ENCODE assay signal across 12 mouse cellular contexts in the genomic region with DNA sequence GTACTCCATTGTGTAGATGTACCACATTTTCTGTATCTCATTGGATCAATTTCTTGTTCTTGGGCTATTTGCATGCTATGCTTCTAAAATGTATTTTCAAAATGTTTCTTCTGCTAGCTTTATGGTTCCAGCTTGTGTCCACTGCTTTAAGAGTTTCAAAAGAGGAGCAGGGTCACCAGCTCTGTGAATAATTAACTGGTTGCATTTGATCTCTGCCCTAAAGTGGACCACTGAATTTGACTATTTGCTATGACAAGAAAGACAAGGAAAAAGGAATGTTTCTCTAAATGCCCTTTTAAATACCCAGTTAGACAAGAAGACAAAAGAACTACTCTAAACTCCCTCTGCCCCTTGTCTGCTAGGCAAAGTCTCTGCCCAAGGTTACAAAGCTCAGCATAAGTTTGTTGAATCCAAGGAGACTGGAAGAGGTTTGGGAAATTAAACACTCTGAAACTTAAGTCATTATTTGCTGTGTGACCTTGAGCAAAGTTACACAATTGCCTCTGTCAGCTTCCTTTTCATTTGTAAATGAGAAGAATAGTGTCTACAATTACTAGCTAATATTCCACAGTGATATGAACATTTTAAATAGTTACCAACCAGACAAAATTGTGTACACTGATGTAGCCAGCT.
"Had no signal": no experiment of that assay in that cellular context is flagged by ENCODE, and none has a peak within 500 bp of the region (broad histone marks: within the 10 kb centered on the region; RNA-seq: fewer than 3 reads in every experiment).

No protein-coding gene starts in this region.

- H3K9ac ChIP-seq: hindbrain, embryonic 14.5 days; intestine, embryonic 15.5 days; midbrain, embryonic 15.5 days; neural tube, embryonic 12.5 days had no signal

- H3K4me1 ChIP-seq: hindbrain, embryonic 10.5 days; intestine, embryonic 15.5 days; limb, embryonic 10.5 days; megakaryocyte, embryonic 14.5 days; midbrain, embryonic 15.5 days; neural tube, embryonic 12.5 days had no signal

- ATAC-seq: intestine, embryonic 15.5 days; midbrain, embryonic 15.5 days had no signal

- H3K4me2 ChIP-seq: hindbrain, embryonic 14.5 days; intestine, embryonic 15.5 days; midbrain, embryonic 11.5 days; midbrain, embryonic 15.5 days; neural tube, embryonic 12.5 days had no signal

- DNase-seq: thymus, adult 18-20 months; thymus, postnatal 14 days had no signal

- H3K9me3 ChIP-seq: hindbrain, embryonic 10.5 days; intestine, embryonic 15.5 days; limb, embryonic 10.5 days; midbrain, embryonic 15.5 days; neural tube, embryonic 12.5 days had no signal

- H3K27ac ChIP-seq: hindbrain, embryonic 10.5 days; hindbrain, embryonic 14.5 days; intestine, embryonic 15.5 days; limb, embryonic 10.5 days; macrophage; midbrain, embryonic 15.5 days; neural tube, embryonic 12.5 days; stomach, postnatal 0 days had no signal

- H3K27me3 ChIP-seq: intestine, embryonic 15.5 days; midbrain, embryonic 15.5 days; neural tube, embryonic 12.5 days had no signal

- H3K36me3 ChIP-seq: hindbrain, embryonic 10.5 days; intestine, embryonic 15.5 days; limb, embryonic 10.5 days; midbrain, embryonic 15.5 days; neural tube, embryonic 12.5 days had no signal

- H3K4me3 ChIP-seq: hindbrain, embryonic 10.5 days; intestine, embryonic 15.5 days; limb, embryonic 10.5 days; megakaryocyte, embryonic 14.5 days; midbrain, embryonic 15.5 days; neural tube, embryonic 12.5 days had no signal
